Mouse (Mus musculus) stomach, embryonic 14.5 days (tissue): ENCODE data around the gene Prl2a1. TPM values are rescaled to one million over a fixed set of nuclear protein-coding genes. Genes with fewer than 3 reads are reported as not detected.
"Not testable (repeated sequence)": the region's sequence is repeated elsewhere in the genome, so short reads cannot be mapped to it uniquely, and the experiment has no call there.

Source experiments
- ATAC-seq: fragments of 200-750 bp; cut with Nextera tagmentation; 2 replicates; pipeline ENCODE4 v1.8.0; 2017; ENCODE audit warnings: low read depth, moderate TSS enrichment; ENCODE audit not compliant: insufficient number of reproducible peaks, insufficient read depth, low FRiP score
- H3K27ac ChIP-seq: fragments of 300-500 bp; sonication (generic); 2 replicates; pipeline ENCODE4 v1.5.1; 2014; ENCODE audit warnings: mild to moderate bottlenecking, low read length, moderate library complexity, mixed read lengths
- H3K27me3 ChIP-seq: fragments of 300-500 bp; sonication (generic); 2 replicates; pipeline ENCODE4 v1.6.1; 2014; ENCODE audit warnings: low read length, control low read depth, mixed read lengths; ENCODE audit not compliant: control insufficient read depth, insufficient read depth
- H3K36me3 ChIP-seq: fragments of 300-500 bp; sonication (generic); 2 replicates; pipeline ENCODE4 v1.6.1; 2014; ENCODE audit warnings: mild to moderate bottlenecking, control low read depth, low read length, moderate library complexity, mixed read lengths; ENCODE audit not compliant: control insufficient read depth, insufficient read depth
- H3K4me1 ChIP-seq: fragments of 300-500 bp; sonication (generic); 2 replicates; pipeline ENCODE4 v1.6.1; 2014; ENCODE audit warnings: low read length, control low read depth, mixed read lengths; ENCODE audit not compliant: control insufficient read depth, insufficient read depth
- H3K4me2 ChIP-seq: fragments of 300-500 bp; sonication (generic); replicated peaks from 2 replicates; pipeline ENCODE4 v1.6.1; 2014; ENCODE audit warnings: low read depth, low read length, control low read depth
- H3K4me3 ChIP-seq: fragments of 300-500 bp; sonication (generic); 2 replicates; pipeline ENCODE4 v1.5.1; 2014; ENCODE audit warnings: low read depth, low read length, control low read depth
- H3K9ac ChIP-seq: fragments of 300-500 bp; sonication (generic); replicated peaks from 2 replicates; pipeline ENCODE4 v1.6.1; 2014; ENCODE audit warnings: low read depth, mild to moderate bottlenecking, control low read depth, low read length, moderate library complexity, mixed read lengths
- H3K9me3 ChIP-seq: fragments of 300-500 bp; sonication (generic); 2 replicates; pipeline ENCODE4 v1.6.1; 2016; ENCODE audit warnings: low read depth, low read length, control low read depth; ENCODE audit not compliant: control insufficient read depth
- WGBS: fragments of 180-500 bp; shearing (Covaris S2); extraction: QIAGEN DNeasy Blood & Tissue Kit; methylation state at CpG from one replicate; pipeline ENCODE4 v1.1.7; 2014; 5-methylcytosine and 5-hydroxymethylcytosine counted together
- polyA plus RNA-seq: library from polyadenylated mRNA; unstranded; fragments of >200 nt; fragmentation: Nextera tagmentation; extraction: Ambion mirVana; gene quantifications from 2 replicates; pipeline ENCODE4 v1.2.1, GENCODE M21; 2014

The Prl2a1 gene
- not detected in 2 replicates for polyA plus RNA-seq

GRCm38 (mm10) chr13:27801354-27801753, at the start of gene Prl2a1:
Gene Prl2a1 (plus strand): TSS chr13:27801654.
- Histone ChIP-seq H3K9ac (no peak within 1 kb of the TSS), H3K36me3 (no peaks in the 10 kb centered on the region), H3K4me1 (no peaks in the 10 kb centered on the region), H3K9me3 (no peaks in the 10 kb centered on the region), H3K27ac (no peak within 1 kb of the TSS), H3K4me3 (no peak within 1 kb of the TSS), H3K27me3 (no peaks in the 10 kb centered on the region), H3K4me2 (no peak within 1 kb of the TSS)
- ATAC-seq: no peak
- 83% methylated on average over 1 of the region's 1 CpGs for WGBS

- not testable (repeated sequence) for H3K27ac ChIP-seq
These were observed 20.8 kb upstream of the Prl2a1 start, which contains the start of gene Prl7c1 for GRCm38 (mm10) chr13:27780704-27781103. Gene Prl7c1 (minus strand): TSS chr13:27780804.

GRCm38 (mm10) chr13:27799303-27799702, 2.2 kb upstream of the Prl2a1 start:
- WGBS: 81% methylated on average over 4 of the region's 4 CpGs
- Histone ChIP-seq H3K4me2 (no peak overlapping the region), H3K4me1 (no peaks in the 10 kb centered on the region), H3K27ac (no peak overlapping the region), H3K9ac (no peak overlapping the region), H3K36me3 (no peaks in the 10 kb centered on the region), H3K9me3 (no peaks in the 10 kb centered on the region), H3K27me3 (no peaks in the 10 kb centered on the region), H3K4me3 (no peak overlapping the region)
- ATAC-seq: no peak

More at GRCm38 (mm10) chr13:27780704-27781103, 20.8 kb upstream of the Prl2a1 start, which contains the start of gene Prl7c1:
- not testable (repeated sequence) for H3K27me3 ChIP-seq, H3K9me3 ChIP-seq, H3K36me3 ChIP-seq, H3K9ac ChIP-seq, ATAC-seq, H3K4me3 ChIP-seq, H3K4me1 ChIP-seq, H3K4me2 ChIP-seq
- 93% methylated on average over 2 of the region's 3 CpGs for WGBS

- Histone ChIP-seq H3K4me1 (no peaks in the 10 kb centered on the region), H3K9me3 (no peaks in the 10 kb centered on the region), H3K27me3 (no peaks in the 10 kb centered on the region), H3K36me3 (no peaks in the 10 kb centered on the region), H3K4me3 (no peak overlapping the region), H3K9ac (no peak overlapping the region), H3K4me2 (no peak overlapping the region), H3K27ac (no peak overlapping the region)
- 69% methylated on average over 1 of the region's 1 CpGs for WGBS
- no peak for ATAC-seq
These were observed 1.3 kb downstream of the Prl2a1 start for GRCm38 (mm10) chr13:27802765-27803164.

- Histone ChIP-seq H3K4me3 (no peak within 1 kb of the TSS), H3K27ac (no peak within 1 kb of the TSS), H3K9ac (no peak within 1 kb of the TSS), H3K9me3 (no peaks in the 10 kb centered on the region), H3K4me2 (no peak within 1 kb of the TSS), H3K4me1 (no peaks in the 10 kb centered on the region), H3K36me3 (no peaks in the 10 kb centered on the region), H3K27me3 (no peaks in the 10 kb centered on the region)
- 86% methylated on average over 3 of the region's 3 CpGs for WGBS
- ATAC-seq: no peak
These were observed 47.6 kb downstream of the Prl2a1 start, which contains the start of gene Prl2c1 for GRCm38 (mm10) chr13:27849042-27849441. Gene Prl2c1 (plus strand): TSS chr13:27849342.

Other genes with a start within 250 kb of the Prl2a1 start
- not detected in 2 replicates for gene Prl8a9, start 237.0 kb upstream of the Prl2a1 start, polyA plus RNA-seq
- gene Prl8a1, start 219.5 kb upstream of the Prl2a1 start, polyA plus RNA-seq: not detected in 2 replicates
- not detected in 2 replicates for gene Prl7b1, start 191.1 kb upstream of the Prl2a1 start, polyA plus RNA-seq
- gene Prl7a1, start 159.2 kb upstream of the Prl2a1 start, polyA plus RNA-seq: not detected in 2 replicates
- gene Prl7a2, start 133.6 kb upstream of the Prl2a1 start, polyA plus RNA-seq: not detected in 2 replicates
- not detected in 2 replicates for gene Prl7d1, start 84.9 kb upstream of the Prl2a1 start, polyA plus RNA-seq
- not detected in 2 replicates for gene Prl7c1, start 20.9 kb upstream of the Prl2a1 start, polyA plus RNA-seq
- gene Prl2c1, start 47.7 kb downstream of the Prl2a1 start, polyA plus RNA-seq: not detected in 2 replicates
- gene Prl4a1, start 214.6 kb downstream of the Prl2a1 start, polyA plus RNA-seq: not detected in 2 replicates